Mouse (Mus musculus) embryonic facial prominence, embryonic 13.5 days (tissue): ENCODE results near the gene Gjd3. TPM values are rescaled to one million over a fixed set of nuclear protein-coding genes. Genes with fewer than 3 reads are reported as not detected.
"Not testable (repeated sequence)": the region's sequence is repeated elsewhere in the genome, so short reads cannot be mapped to it uniquely, and the experiment has no call there.

Experiments
- ATAC-seq: fragments of 200-750 bp; cut with Nextera tagmentation; 2 replicates; pipeline ENCODE4 v1.8.0; 2017; ENCODE audit warnings: low read depth; ENCODE audit not compliant: insufficient number of reproducible peaks, insufficient read depth, low FRiP score, low TSS enrichment
- H3K27ac ChIP-seq: fragments of 300-500 bp; sonication (generic); 2 replicates; pipeline ENCODE4 v1.5.1; 2015; ENCODE audit warnings: moderate library complexity, mild to moderate bottlenecking, inconsistent platforms
- H3K27me3 ChIP-seq: fragments of 300-500 bp; sonication (generic); 2 replicates; pipeline ENCODE4 v1.6.1; 2015; ENCODE audit warnings: mild to moderate bottlenecking, inconsistent platforms
- H3K36me3 ChIP-seq: fragments of 300-500 bp; sonication (generic); 2 replicates; pipeline ENCODE4 v1.6.1; 2015; ENCODE audit warnings: mild to moderate bottlenecking, inconsistent platforms
- H3K4me1 ChIP-seq: fragments of 300-500 bp; sonication (generic); 2 replicates; pipeline ENCODE4 v1.6.1; 2015; ENCODE audit warnings: inconsistent platforms
- H3K4me2 ChIP-seq: fragments of 300-500 bp; sonication (generic); 2 replicates; pipeline ENCODE4 v1.6.1; 2015; ENCODE audit warnings: moderate library complexity, mild to moderate bottlenecking, inconsistent platforms
- H3K4me3 ChIP-seq: fragments of 300-500 bp; sonication (generic); 2 replicates; pipeline ENCODE4 v1.5.1; 2015; ENCODE audit warnings: mild to moderate bottlenecking, inconsistent platforms
- H3K9ac ChIP-seq: fragments of 300-500 bp; sonication (generic); 2 replicates; pipeline ENCODE4 v1.6.1; 2015; ENCODE audit warnings: mild to moderate bottlenecking, inconsistent platforms
- H3K9me3 ChIP-seq: fragments of 300-500 bp; sonication (generic); 2 replicates; pipeline ENCODE4 v1.6.1; 2016; ENCODE audit warnings: inconsistent platforms
- WGBS: fragments of 180-500 bp; shearing (Covaris S2); methylation state at CpG from one replicate; pipeline ENCODE4 v1.1.7; 2015; ENCODE audit warnings: mixed read lengths; 5-methylcytosine and 5-hydroxymethylcytosine counted together
- polyA plus RNA-seq: library from polyadenylated mRNA; unstranded; fragments of >200 nt; fragmentation: Nextera tagmentation; extraction: Ambion mirVana; gene quantifications from 2 replicates; pipeline ENCODE4 v1.2.1, GENCODE M21; 2015

Gene Gjd3
- polyA plus RNA-seq, 1 experiment from 2014 or later: 0.34 TPM

GRCm38 (mm10) chr11:98934367-98934766, 48.4 kb downstream of the Gjd3 start:
- no peak overlapping the region for H3K4me3 ChIP-seq
- no peaks in the 10 kb centered on the region for H3K9me3 ChIP-seq
- no peak overlapping the region for H3K9ac ChIP-seq
- ATAC-seq: no peak
- peaks cover 86% of the 10 kb centered on the region for H3K4me1 ChIP-seq
- H3K36me3 ChIP-seq: 0 out of 2 replicates have a peak, but pooled peaks cover 5% of the 10 kb centered on the region
- H3K27ac ChIP-seq: peak overlapping the region; percentile 55; the same call in 1 of the 2 replicates
- no peaks in the 10 kb centered on the region for H3K27me3 ChIP-seq
- no peak overlapping the region; the same call in 1 of the 2 replicates for H3K4me2 ChIP-seq
- 87% methylated on average over 3 of the region's 3 CpGs for WGBS

- ATAC-seq, H3K9me3 ChIP-seq, H3K4me3 ChIP-seq, H3K36me3 ChIP-seq, H3K27me3 ChIP-seq: not testable (repeated sequence)
- Histone ChIP-seq H3K4me1 (peaks cover 86% of the 10 kb centered on the region), H3K27ac (peak overlapping the region; percentile 91), H3K4me2 (peak overlapping the region; percentile 90), H3K9ac (0 out of 2 replicates have a peak overlapping the region, but pooled peaks have one; percentile 55)
- WGBS: 68% methylated on average over 2 of the region's 2 CpGs
Observed at GRCm38 (mm10) chr11:98933847-98934246, 49.0 kb downstream of the Gjd3 start.

GRCm38 (mm10) chr11:98933151-98933550, 49.7 kb downstream of the Gjd3 start:
- ATAC-seq: no peak
- Histone ChIP-seq H3K27ac (peak overlapping the region; percentile 91), H3K9ac (peak overlapping the region; percentile 55; the same call in 1 of the 2 replicates), H3K4me2 (peak overlapping the region; percentile 90), H3K27me3 (no peaks in the 10 kb centered on the region), H3K9me3 (no peaks in the 10 kb centered on the region), H3K4me1 (peaks cover 88% of the 10 kb centered on the region), H3K4me3 (peak overlapping the region; percentile 10), H3K36me3 (0 out of 2 replicates have a peak, but pooled peaks cover 5% of the 10 kb centered on the region)
- WGBS: 39% methylated on average over 9 of the region's 9 CpGs

- Histone ChIP-seq H3K9ac (peak overlapping the region; percentile 55; the same call in 1 of the 2 replicates), H3K4me1 (peaks cover 95% of the 10 kb centered on the region), H3K27ac (peak overlapping the region; percentile 91), H3K36me3 (0 out of 2 replicates have a peak, but pooled peaks cover 5% of the 10 kb centered on the region), H3K27me3 (no peaks in the 10 kb centered on the region), H3K4me2 (peak overlapping the region; percentile 90), H3K4me3 (peak overlapping the region; percentile 10), H3K9me3 (no peaks in the 10 kb centered on the region)
- WGBS: 7% methylated on average over 19 of the region's 19 CpGs
- peak; percentile 4; the same call in 1 of the 2 replicates for ATAC-seq
Observed at GRCm38 (mm10) chr11:98932293-98933091, 50.3 kb downstream of the Gjd3 start.

Other genes with a start within 250 kb of the Gjd3 start
- gene Thra, start 242.4 kb downstream of the Gjd3 start, polyA plus RNA-seq: 46.5 and 47.3 TPM in 2 replicates
- gene Nr1d1, start 207.7 kb downstream of the Gjd3 start, polyA plus RNA-seq: 1.4 and 1.5 TPM in 2 replicates
- 31.5 and 33.0 TPM in 2 replicates for gene Msl1, start 187.5 kb downstream of the Gjd3 start, polyA plus RNA-seq
- gene Casc3, start 178.1 kb downstream of the Gjd3 start, polyA plus RNA-seq: 39.0 and 40.3 TPM in 2 replicates
- gene Rapgefl1, start 146.2 kb downstream of the Gjd3 start, polyA plus RNA-seq: 3.9 and 4.7 TPM in 2 replicates
- 6.3 and 6.8 TPM in 2 replicates for gene Wipf2, start 119.4 kb downstream of the Gjd3 start, polyA plus RNA-seq
- 26.9 and 31.5 TPM in 2 replicates for gene Cdc6, start 75.2 kb downstream of the Gjd3 start, polyA plus RNA-seq
- gene Rara, start 55.2 kb downstream of the Gjd3 start, polyA plus RNA-seq: 39.4 and 44.7 TPM in 2 replicates
- gene Top2a, start 41.2 kb upstream of the Gjd3 start, polyA plus RNA-seq: 272 and 279 TPM in 2 replicates
- 1,128 and 1,158 TPM in 2 replicates for gene Igfbp4, start 58.2 kb upstream of the Gjd3 start, polyA plus RNA-seq
- gene Tns4, start 106.3 kb upstream of the Gjd3 start, polyA plus RNA-seq: 0.53 and 0.73 TPM in 2 replicates
- gene Ccr7, start 172.1 kb upstream of the Gjd3 start, polyA plus RNA-seq: 0.30 and 0.69 TPM in 2 replicates
- gene Smarce1, start 248.0 kb upstream of the Gjd3 start, polyA plus RNA-seq: 307 and 334 TPM in 2 replicates